Mouse (Mus musculus) thymus, adult 2 months (tissue): ENCODE results near the gene Usf1.

Experiments
- CTCF ChIP-seq: fragments of 200-500 bp; IDR thresholded peaks from 2 replicates; pipeline ENCODE4 v1.5.1; 2012; ENCODE audit warnings: mild to moderate bottlenecking, control low read depth, low read length, moderate library complexity, borderline replicate concordance; ENCODE audit not compliant: control insufficient read depth, poor library complexity, insufficient read depth; ENCODE audit errors: extremely low read depth
- POLR2A ChIP-seq: fragments of 200-500 bp; IDR thresholded peaks from 2 replicates; pipeline ENCODE4 v1.6.1; 2012; ENCODE audit warnings: mild to moderate bottlenecking, low read length, control low read depth, moderate library complexity; ENCODE audit not compliant: control insufficient read depth, poor library complexity, insufficient read depth; ENCODE audit errors: extremely low read depth

GRCm38 (mm10) chr1:171387099-171387498 lies 24.0 kb upstream of the Usf1 start:
- TF ChIP-seq POLR2A (no peak), CTCF (peak; percentile 66; the same call in 1 of the 2 replicates)
